Mouse (Mus musculus) limb, embryonic 14.5 days (tissue): ENCODE measurements around the gene Hspb8. TPM values are rescaled to one million over a fixed set of nuclear protein-coding genes. Genes with fewer than 3 reads are reported as not detected.

ENCODE experiments used
- ATAC-seq: fragments of 200-750 bp; cut with Nextera tagmentation; 2 replicates; pipeline ENCODE4 v1.8.0; 2017; ENCODE audit warnings: low read depth, moderate number of reproducible peaks, moderate TSS enrichment; ENCODE audit not compliant: low FRiP score
- DNase-seq: peaks from one replicate; pipeline ENCODE4 v3.0.0-alpha.2; 2015; ENCODE audit warnings: low spot score
- H3K27ac ChIP-seq: fragments of 300-500 bp; sonication (generic); replicated peaks from 2 replicates; pipeline ENCODE4 v1.5.1; 2014; ENCODE audit warnings: low read depth, mild to moderate bottlenecking, low read length, moderate library complexity, mixed read lengths
- H3K27me3 ChIP-seq: fragments of 300-500 bp; sonication (generic); 2 replicates; pipeline ENCODE4 v1.6.1; 2014; ENCODE audit warnings: low read length, mixed read lengths; ENCODE audit not compliant: control insufficient read depth, insufficient read depth
- H3K36me3 ChIP-seq: fragments of 300-500 bp; sonication (generic); 2 replicates; pipeline ENCODE4 v1.6.1; 2014; ENCODE audit warnings: mild to moderate bottlenecking, low read length, moderate library complexity, mixed read lengths; ENCODE audit not compliant: control insufficient read depth, insufficient read depth
- H3K4me1 ChIP-seq: fragments of 300-500 bp; sonication (generic); 2 replicates; pipeline ENCODE4 v1.6.1; 2014; ENCODE audit warnings: antibody characterized with exemption, low read length, mixed read lengths; ENCODE audit not compliant: control insufficient read depth, insufficient read depth
- H3K4me2 ChIP-seq: fragments of 300-500 bp; sonication (generic); replicated peaks from 2 replicates; pipeline ENCODE4 v1.6.1; 2014; ENCODE audit warnings: low read depth, mild to moderate bottlenecking, low read length, moderate library complexity; ENCODE audit not compliant: severe bottlenecking
- H3K4me3 ChIP-seq: fragments of 300-500 bp; sonication (generic); replicated peaks from 2 replicates; pipeline ENCODE4 v1.5.1; 2014; ENCODE audit warnings: low read length
- H3K9ac ChIP-seq: fragments of 300-500 bp; sonication (generic); 2 replicates; pipeline ENCODE4 v1.6.1; 2014; ENCODE audit warnings: mild to moderate bottlenecking, low read depth, low read length, moderate library complexity; ENCODE audit not compliant: severe bottlenecking
- H3K9me3 ChIP-seq: fragments of 300-500 bp; sonication (generic); 2 replicates; pipeline ENCODE4 v1.6.1; 2016; ENCODE audit warnings: low read length; ENCODE audit not compliant: control insufficient read depth
- POLR2A ChIP-seq: fragments of 200-500 bp; IDR thresholded peaks from 2 replicates; pipeline ENCODE4 v1.8.0; 2012; ENCODE audit warnings: inconsistent platforms, mild to moderate bottlenecking, moderate library complexity, borderline replicate concordance; ENCODE audit not compliant: insufficient read depth, insufficient read length; ENCODE audit errors: extremely low read depth
- WGBS: fragments of 180-500 bp; shearing (Covaris S2); extraction: QIAGEN DNeasy Blood & Tissue Kit; methylation state at CpG from one replicate; pipeline ENCODE4 v1.1.7; 2014; 5-methylcytosine and 5-hydroxymethylcytosine counted together
- polyA plus RNA-seq, 2 experiments: library from polyadenylated mRNA; depleted of rRNA in 1 of 2; stranded (reverse) in 1 of 2; unstranded in 1 of 2; fragments of >200 nt; fragmentation: Nextera tagmentation in 1 of 2; extraction: Ambion mirVana in 1 of 2; gene quantifications; 2 replicates each; pipeline versions ENCODE4 v1.2.1 to v1.2.3; 2012 to 2014

Gene Hspb8
- polyA plus RNA-seq, 2 experiments = 19.7 to 25.3 TPM

GRCm38 (mm10) chr5:116420759-116421225 lies 1.9 kb downstream of the Hspb8 start:
- H3K9ac ChIP-seq = no peak overlapping the region
- H3K4me3 ChIP-seq = no peak overlapping the region; the same call in 1 of the 2 replicates
- no peaks in the 10 kb centered on the region for H3K36me3 ChIP-seq
- H3K27me3 ChIP-seq = no peaks in the 10 kb centered on the region
- peak; percentile 47 for DNase-seq
- H3K4me2 ChIP-seq = peak overlapping the region; percentile 22
- no peak for TF ChIP-seq POLR2A
- 8% methylated on average over 6 of the region's 6 CpGs for WGBS
- no peak for ATAC-seq
- peaks cover 43% of the 10 kb centered on the region for H3K4me1 ChIP-seq
- H3K9me3 ChIP-seq = no peaks in the 10 kb centered on the region
- H3K27ac ChIP-seq = peak overlapping the region; percentile 21; the same call in 1 of the 2 replicates

- no peak overlapping the region for H3K9ac ChIP-seq
- WGBS = 100% methylated on average over 1 of the region's 1 CpGs
- peak overlapping the region; percentile 22 for H3K4me2 ChIP-seq
- no peak for DNase-seq
- H3K27ac ChIP-seq = 0 out of 2 replicates have a peak overlapping the region, but pooled peaks have one; percentile 21
- H3K9me3 ChIP-seq = no peaks in the 10 kb centered on the region
- no peak for TF ChIP-seq POLR2A
- no peaks in the 10 kb centered on the region for H3K36me3 ChIP-seq
- H3K4me1 ChIP-seq = peaks cover 41% of the 10 kb centered on the region
- H3K27me3 ChIP-seq = no peaks in the 10 kb centered on the region
- H3K4me3 ChIP-seq = no peak overlapping the region
- ATAC-seq = no peak
Observed at GRCm38 (mm10) chr5:116420213-116420612, 2.5 kb downstream of the Hspb8 start.

GRCm38 (mm10) chr5:116419322-116420045 lies 3.2 kb downstream of the Hspb8 start:
- Histone ChIP-seq H3K4me3 (no peak overlapping the region), H3K9ac (no peak overlapping the region), H3K27ac (no peak overlapping the region), H3K4me2 (no peak overlapping the region), H3K9me3 (no peaks in the 10 kb centered on the region), H3K4me1 (peaks cover 39% of the 10 kb centered on the region), H3K36me3 (no peaks in the 10 kb centered on the region), H3K27me3 (no peaks in the 10 kb centered on the region)
- WGBS = 53% methylated on average over 6 of the region's 6 CpGs
- ATAC-seq (no peak), DNase-seq (no peak)
- no peak for TF ChIP-seq POLR2A

- Histone ChIP-seq H3K4me3 (no peak overlapping the region), H3K4me2 (no peak overlapping the region), H3K9me3 (no peaks in the 10 kb centered on the region), H3K9ac (no peak overlapping the region), H3K4me1 (peaks cover 27% of the 10 kb centered on the region), H3K27ac (no peak overlapping the region), H3K27me3 (no peaks in the 10 kb centered on the region), H3K36me3 (no peaks in the 10 kb centered on the region)
- peak; percentile 17 for DNase-seq
- TF ChIP-seq POLR2A = no peak
- 6% methylated on average over 5 of the region's 5 CpGs for WGBS
- ATAC-seq = no peak
Observed at GRCm38 (mm10) chr5:116416208-116416607, 6.5 kb downstream of the Hspb8 start.

GRCm38 (mm10) chr5:116409689-116410590 lies 12.7 kb downstream of the Hspb8 start:
- no peak for TF ChIP-seq POLR2A
- Histone ChIP-seq H3K36me3 (no peaks in the 10 kb centered on the region), H3K9ac (no peak overlapping the region), H3K4me2 (no peak overlapping the region), H3K9me3 (no peaks in the 10 kb centered on the region), H3K27me3 (no peaks in the 10 kb centered on the region), H3K4me3 (no peak overlapping the region), H3K4me1 (peaks cover 18% of the 10 kb centered on the region), H3K27ac (no peak overlapping the region)
- DNase-seq (peak; percentile 49), ATAC-seq (no peak)
- WGBS = 12% methylated on average over 16 of the region's 16 CpGs
